Mouse (Mus musculus): ENCODE results near the gene Bmper.

DNA sequence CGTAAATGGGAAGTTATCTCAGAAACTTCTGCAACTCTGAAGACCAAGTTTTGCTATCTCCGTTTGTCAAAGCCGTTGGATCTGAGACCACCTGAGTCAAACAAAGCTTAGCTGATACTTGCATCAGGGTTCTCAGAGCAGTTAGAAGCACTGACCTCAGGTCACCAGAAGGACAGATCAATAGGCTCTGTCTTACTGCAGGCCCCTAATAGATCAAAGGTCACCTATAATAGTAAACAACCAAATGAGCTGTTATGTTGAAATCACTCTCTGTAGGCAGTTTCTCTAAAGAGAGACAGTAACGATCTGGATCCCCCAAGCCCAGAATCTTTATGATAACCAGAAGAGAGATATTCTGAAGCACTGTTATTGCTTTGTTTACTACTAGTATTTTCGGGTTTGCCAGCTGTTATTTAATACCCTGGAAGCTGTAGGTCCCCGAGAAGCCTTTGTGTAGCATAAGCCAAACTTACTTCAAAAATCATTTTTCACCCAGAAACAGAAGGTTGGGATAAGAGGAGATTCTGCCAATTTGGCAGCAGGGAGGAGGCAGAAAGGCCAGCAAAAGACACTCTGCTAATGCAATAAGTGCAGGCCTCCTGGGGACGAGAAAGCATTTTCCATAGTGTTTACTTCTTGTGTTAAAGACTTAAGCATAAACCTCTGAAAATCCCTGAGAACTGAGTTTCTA lies 224.5 kb downstream of the Bmper start:
- TF ChIP-seq GATA1 (IDR thresholded peaks at IDR 0.05; ENCODE audit: low read length): no peak
- no peak for TF ChIP-seq TAL1 (IDR thresholded peaks at IDR 0.05; ENCODE audit: low read length)

All from erythroblast, embryonic 14.5 days (primary cell).